Mouse (Mus musculus) stomach, postnatal 0 days (tissue): Measurements from ENCODE around the gene C4bp.

ENCODE experiments used
- CTCF ChIP-seq: IDR thresholded peaks from 2 replicates; pipeline ENCODE4 v1.5.1; 2016; ENCODE audit warnings: antibody characterized with exemption, low read depth, mild to moderate bottlenecking, moderate library complexity
- EP300 ChIP-seq: optimal IDR thresholded peaks from 2 replicates; pipeline ENCODE3; 2016; ENCODE audit warnings: antibody characterized with exemption

DNA sequence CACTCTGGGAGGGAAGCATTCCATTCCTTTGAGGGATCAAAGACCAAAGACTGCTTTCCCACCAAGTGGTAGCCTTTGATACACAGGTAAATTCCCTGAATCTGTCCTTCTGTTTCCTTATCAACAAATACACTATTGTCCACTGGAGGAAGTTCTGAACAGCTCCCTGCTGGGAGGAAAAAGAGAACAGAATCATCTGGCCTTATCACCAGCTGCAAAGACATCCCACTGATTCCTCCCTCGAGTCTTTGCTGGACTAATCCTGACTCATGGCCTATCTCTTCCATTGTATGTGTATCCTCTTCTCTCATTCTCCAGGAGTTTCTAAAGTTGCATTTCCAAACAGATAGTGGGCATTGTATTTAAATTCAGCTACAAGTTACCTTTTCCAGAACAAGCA is 22.5 kb upstream of the C4bp start:
- TF ChIP-seq CTCF (no peak), EP300 (no peak)
